Mouse (Mus musculus) forebrain, embryonic 10.5 days (tissue): ENCODE measurements at regions not wholly inside any gene's neighbourhood (a gene's known extent, or its start where the extent isn't known, plus 50 kb on each side); places are given as distances from the start of the nearest gene placed in this dataset.

Experiments
- DNase-seq: peaks from one replicate; pipeline ENCODE4 v3.0.0-alpha.2; 2017; ENCODE audit warnings: low spot score; ENCODE audit errors: extremely low spot score
- H3K27ac ChIP-seq: fragments of 300-500 bp; sonication (generic); 2 replicates; pipeline ENCODE4 v1.5.1; 2016; ENCODE audit warnings: mild to moderate bottlenecking
- H3K27me3 ChIP-seq: fragments of 300-500 bp; sonication (generic); 2 replicates; pipeline ENCODE4 v1.6.1; 2016; ENCODE audit warnings: mild to moderate bottlenecking; ENCODE audit not compliant: poor library complexity, severe bottlenecking
- H3K36me3 ChIP-seq: fragments of 300-500 bp; sonication (generic); replicated peaks from 2 replicates; pipeline ENCODE4 v1.6.1; 2016; ENCODE audit warnings: mild to moderate bottlenecking, moderate library complexity
- H3K4me1 ChIP-seq: fragments of 300-500 bp; sonication (generic); 2 replicates; pipeline ENCODE4 v1.6.1; 2016
- H3K4me3 ChIP-seq: fragments of 300-500 bp; sonication (generic); 2 replicates; pipeline ENCODE4 v1.5.1; 2016; ENCODE audit warnings: mild to moderate bottlenecking, moderate library complexity
- H3K9me3 ChIP-seq: fragments of 300-500 bp; sonication (generic); 2 replicates; pipeline ENCODE4 v1.6.1; 2016; ENCODE audit warnings: mild to moderate bottlenecking, moderate library complexity
- WGBS: fragments of 180-500 bp; shearing (Covaris S2); methylation state at CpG from one replicate; pipeline ENCODE4 v1.1.7; 2016; 5-methylcytosine and 5-hydroxymethylcytosine counted together

DNA sequence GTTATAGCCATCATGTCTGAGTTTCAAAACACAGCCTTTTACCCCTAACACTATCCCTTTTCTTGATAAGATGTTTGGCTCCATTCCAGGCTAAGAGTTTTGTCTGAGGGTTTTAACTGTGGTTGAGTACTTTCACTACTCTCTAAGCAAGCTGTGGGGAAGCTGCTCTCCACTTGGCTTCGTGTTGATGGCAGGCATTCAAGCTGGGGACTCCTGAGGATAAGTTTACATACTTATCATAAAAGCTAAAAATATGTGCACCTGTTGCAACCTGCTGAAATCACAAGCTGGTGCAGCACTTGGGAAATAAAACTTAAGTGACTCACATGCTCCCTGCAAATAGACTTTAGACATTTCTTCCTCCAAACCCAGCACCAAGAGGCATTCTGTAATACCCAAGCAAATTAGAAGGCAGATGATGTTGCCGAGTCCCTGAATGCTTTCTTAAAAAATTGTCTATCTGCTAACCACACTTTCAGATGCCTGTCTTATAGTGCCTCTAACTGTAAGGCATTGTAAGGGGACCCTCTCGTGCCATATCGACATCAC, 169.3 kb downstream of the Lnpk start:
- no peaks in the 10 kb centered on the region for H3K36me3 ChIP-seq
- no peaks in the 10 kb centered on the region for H3K27me3 ChIP-seq
- H3K4me3 ChIP-seq: no peak overlapping the region
- peaks cover 10% of the 10 kb centered on the region for H3K4me1 ChIP-seq
- DNase-seq: no peak
- no peak overlapping the region for H3K27ac ChIP-seq
- no peaks in the 10 kb centered on the region; the same call in 1 of the 2 replicates for H3K9me3 ChIP-seq
- WGBS: 90% methylated on average over 4 of the region's 4 CpGs

DNA sequence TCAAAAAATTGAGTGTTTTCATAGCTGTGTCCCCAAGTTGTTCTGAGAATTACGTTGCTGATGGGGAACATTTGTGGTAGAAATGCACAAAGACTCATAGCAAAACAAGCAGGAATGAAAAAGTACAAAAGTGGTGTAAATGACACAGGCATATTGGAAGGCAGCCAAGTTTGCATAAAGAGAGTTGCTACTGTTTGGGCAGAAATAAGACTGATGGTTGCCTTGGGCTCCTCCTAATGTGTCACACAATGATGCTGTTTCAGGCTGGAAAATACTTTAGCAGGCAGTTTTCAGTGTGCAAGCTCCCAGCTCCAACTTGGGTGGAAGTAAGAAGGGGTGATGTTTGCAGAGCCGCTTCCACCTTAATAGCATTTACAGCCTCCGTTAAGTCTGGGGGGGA, 174.7 kb downstream of the Lnpk start:
- no peak overlapping the region for H3K27ac ChIP-seq
- no peak overlapping the region for H3K4me3 ChIP-seq
- peaks cover 9% of the 10 kb centered on the region for H3K4me1 ChIP-seq
- H3K36me3 ChIP-seq: no peaks in the 10 kb centered on the region
- H3K9me3 ChIP-seq: no peaks in the 10 kb centered on the region
- H3K27me3 ChIP-seq: no peaks in the 10 kb centered on the region
- no peak for DNase-seq
- 84% methylated on average over 3 of the region's 3 CpGs for WGBS

DNA sequence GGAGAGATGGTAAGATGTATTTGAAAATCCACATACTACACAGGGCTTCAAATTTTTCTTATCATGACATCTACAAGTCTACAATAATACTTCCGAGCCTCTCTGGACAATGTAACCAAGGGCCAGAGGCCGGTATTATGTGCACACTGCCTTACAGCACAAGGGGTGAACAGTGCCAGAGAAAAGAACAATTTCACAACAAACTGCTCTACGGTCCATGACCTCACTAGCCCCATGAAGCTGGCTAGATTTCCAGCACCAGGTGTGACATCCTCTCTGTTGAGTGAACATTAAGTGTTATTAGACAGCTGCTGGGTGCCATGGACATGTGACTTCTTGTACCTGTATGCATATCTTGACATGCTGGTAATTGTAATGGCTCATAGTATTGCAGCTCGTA, 188.2 kb downstream of the Lnpk start:
- no peaks in the 10 kb centered on the region for H3K36me3 ChIP-seq
- no peaks in the 10 kb centered on the region for H3K9me3 ChIP-seq
- H3K27ac ChIP-seq: no peak overlapping the region
- no peak overlapping the region for H3K4me3 ChIP-seq
- no peak for DNase-seq
- WGBS: 90% methylated on average over 4 of the region's 4 CpGs
- H3K27me3 ChIP-seq: no peaks in the 10 kb centered on the region
- no peaks in the 10 kb centered on the region for H3K4me1 ChIP-seq

DNA sequence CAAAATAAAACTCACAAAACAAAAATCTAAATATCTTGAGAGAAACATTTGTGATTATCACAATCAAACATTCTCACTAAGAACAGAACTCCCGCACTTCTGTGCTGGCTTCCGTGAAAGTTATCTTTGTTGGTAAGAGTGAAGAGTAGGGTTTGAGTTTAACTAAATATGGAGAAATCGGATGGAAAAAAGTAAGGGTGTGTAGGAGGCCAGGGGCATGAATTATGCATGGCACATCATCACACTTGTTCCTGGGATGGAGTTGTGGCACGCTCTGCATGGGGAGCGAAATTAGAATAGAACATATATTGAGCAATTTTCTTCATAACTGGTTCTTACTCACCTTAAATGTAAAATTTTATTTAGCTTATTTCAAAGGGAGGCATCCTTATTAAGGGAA, 191.2 kb downstream of the Lnpk start:
- H3K4me3 ChIP-seq: no peak overlapping the region
- WGBS: 94% methylated on average over 5 of the region's 5 CpGs

DNA sequence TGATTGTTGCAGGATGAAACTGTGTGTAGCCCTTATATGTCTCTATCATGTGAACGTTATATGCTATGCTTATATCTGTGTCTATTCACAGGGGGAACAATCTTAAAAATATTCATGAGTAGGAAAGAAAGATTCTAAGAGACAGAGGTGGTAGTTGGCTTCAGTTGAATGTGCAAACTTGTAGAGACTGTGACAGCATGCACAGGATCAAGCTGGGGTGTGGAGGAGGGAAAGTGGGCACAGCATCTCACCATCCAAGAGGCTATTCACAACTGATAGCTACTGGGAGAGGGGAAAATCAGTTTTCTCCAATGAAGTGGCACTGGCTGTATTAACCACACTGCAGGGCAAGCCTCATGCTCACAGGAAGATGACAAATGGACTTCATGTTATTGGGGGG, 194.3 kb downstream of the Lnpk start:
- no peak overlapping the region for H3K27ac ChIP-seq
- H3K4me3 ChIP-seq: no peak overlapping the region
- H3K4me1 ChIP-seq: no peaks in the 10 kb centered on the region
- H3K27me3 ChIP-seq: no peaks in the 10 kb centered on the region
- H3K9me3 ChIP-seq: no peaks in the 10 kb centered on the region
- no peaks in the 10 kb centered on the region for H3K36me3 ChIP-seq
- 94% methylated on average over 1 of the region's 1 CpGs for WGBS
- DNase-seq: no peak

More for the DNA sequence above, 191.2 kb downstream of the Lnpk start:
- H3K36me3 ChIP-seq: no peaks in the 10 kb centered on the region
- H3K27me3 ChIP-seq: no peaks in the 10 kb centered on the region
- H3K9me3 ChIP-seq: no peaks in the 10 kb centered on the region
- H3K27ac ChIP-seq: no peak overlapping the region
- H3K4me1 ChIP-seq: no peaks in the 10 kb centered on the region
- DNase-seq: no peak

DNA sequence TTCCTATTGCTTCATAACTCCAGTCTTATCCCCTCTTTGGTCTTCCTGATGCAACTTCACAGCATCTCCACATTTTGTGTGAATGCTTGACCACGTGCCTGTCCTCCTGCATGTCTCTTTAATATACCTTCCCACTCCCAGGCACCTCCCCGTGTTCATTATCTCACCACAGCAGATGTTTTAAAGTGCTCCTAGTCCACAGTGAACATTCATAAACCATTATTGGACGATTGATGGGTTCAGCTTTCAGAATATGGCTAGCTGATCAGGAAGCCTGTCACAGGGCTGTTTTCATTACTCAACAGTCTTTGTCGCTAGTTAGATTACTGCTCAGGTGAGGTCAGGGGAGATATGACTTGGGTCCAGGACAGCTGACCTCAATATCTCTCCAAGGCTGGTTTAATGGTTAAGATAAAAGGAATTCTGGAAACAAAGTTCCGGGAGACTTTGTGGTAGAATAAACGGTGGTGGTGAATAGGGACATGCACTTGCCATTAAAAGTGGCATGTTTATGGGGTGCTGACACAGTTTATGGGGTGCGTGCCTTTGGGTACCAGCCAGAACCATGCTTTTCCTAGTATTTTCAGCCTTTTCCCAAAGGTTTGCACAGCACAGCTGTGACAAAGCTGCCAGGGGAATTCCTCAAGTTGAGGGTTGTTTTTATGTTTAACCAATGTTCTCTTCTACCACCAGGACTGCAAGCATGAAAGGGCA, 198.5 kb downstream of the Lnpk start:
- Histone ChIP-seq H3K4me3 (no peak overlapping the region), H3K27me3 (no peaks in the 10 kb centered on the region), H3K4me1 (no peaks in the 10 kb centered on the region), H3K36me3 (no peaks in the 10 kb centered on the region), H3K27ac (no peak overlapping the region), H3K9me3 (no peaks in the 10 kb centered on the region)
- no peak for DNase-seq
- WGBS: 89% methylated on average over 7 of the region's 7 CpGs

DNA sequence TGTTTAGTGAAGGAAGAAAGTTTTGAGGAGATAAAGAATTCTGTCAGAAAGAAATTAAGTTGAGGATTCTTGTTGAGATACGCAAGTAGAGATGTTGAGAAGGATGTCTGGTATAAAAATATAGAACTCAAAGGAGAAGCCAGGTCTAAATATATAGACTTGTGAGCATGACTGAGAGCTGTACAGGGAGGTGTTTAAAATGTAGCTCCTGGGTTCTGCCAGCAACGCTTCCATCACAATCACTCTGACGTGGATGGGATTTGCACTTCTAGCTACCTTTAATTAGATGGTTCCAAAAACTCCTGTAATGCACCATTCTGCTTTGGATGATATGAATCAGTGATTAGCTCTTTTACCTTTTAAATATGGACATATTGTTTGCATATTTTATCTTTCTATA, 200.5 kb downstream of the Lnpk start:
- Histone ChIP-seq H3K27me3 (no peaks in the 10 kb centered on the region), H3K4me1 (no peaks in the 10 kb centered on the region), H3K36me3 (no peaks in the 10 kb centered on the region), H3K9me3 (no peaks in the 10 kb centered on the region), H3K27ac (no peak overlapping the region), H3K4me3 (no peak overlapping the region)
- WGBS: 93% methylated on average over 3 of the region's 3 CpGs
- no peak for DNase-seq

DNA sequence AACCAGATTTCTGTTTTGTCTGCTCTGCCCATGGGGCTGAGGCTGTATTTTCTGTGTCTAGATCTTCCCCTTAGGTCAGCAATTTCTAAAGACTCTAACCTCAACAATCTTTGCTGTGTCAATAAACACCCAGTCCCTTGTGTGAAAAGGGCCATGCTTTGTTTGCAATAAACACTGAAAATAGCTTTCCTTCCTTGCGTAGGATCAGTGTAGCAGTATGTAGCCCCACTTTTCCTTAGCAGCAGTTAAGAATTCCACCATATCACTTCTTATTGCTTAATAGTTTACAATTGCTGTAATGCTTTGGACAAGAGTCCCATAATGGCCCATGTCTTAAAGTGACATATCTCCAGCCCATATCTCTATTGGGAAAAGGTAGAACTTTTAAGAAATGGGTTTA, 205.3 kb downstream of the Lnpk start:
- 97% methylated on average over 1 of the region's 1 CpGs for WGBS
- no peaks in the 10 kb centered on the region for H3K4me1 ChIP-seq

DNA sequence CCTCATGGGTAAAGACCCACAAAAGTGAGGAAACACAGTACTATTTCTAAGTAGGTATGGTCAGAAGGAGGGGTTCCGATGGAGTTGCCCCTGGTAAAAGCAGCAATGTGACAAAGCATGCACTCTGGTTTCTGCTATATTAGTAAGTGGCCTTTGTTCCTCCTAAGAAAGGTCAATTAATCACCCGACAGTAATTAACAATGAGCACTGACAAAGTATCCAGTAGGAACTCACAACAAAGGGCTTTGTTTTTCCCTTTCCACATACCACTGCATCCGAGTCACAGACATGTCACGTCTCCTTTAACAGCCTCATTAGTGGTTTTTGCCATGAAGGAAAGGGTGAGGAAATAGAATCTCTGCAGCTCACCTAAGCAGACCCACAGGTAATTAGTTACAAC, 206.2 kb downstream of the Lnpk start:
- Histone ChIP-seq H3K9me3 (no peaks in the 10 kb centered on the region), H3K4me3 (no peak overlapping the region), H3K4me1 (no peaks in the 10 kb centered on the region), H3K36me3 (no peaks in the 10 kb centered on the region), H3K27me3 (no peaks in the 10 kb centered on the region), H3K27ac (no peak overlapping the region)
- 68% methylated on average over 4 of the region's 4 CpGs for WGBS
- DNase-seq: no peak

More for the DNA sequence above, 205.3 kb downstream of the Lnpk start:
- no peaks in the 10 kb centered on the region for H3K36me3 ChIP-seq
- H3K4me3 ChIP-seq: no peak overlapping the region
- DNase-seq: no peak
- H3K9me3 ChIP-seq: no peaks in the 10 kb centered on the region
- no peaks in the 10 kb centered on the region for H3K27me3 ChIP-seq
- H3K27ac ChIP-seq: no peak overlapping the region

DNA sequence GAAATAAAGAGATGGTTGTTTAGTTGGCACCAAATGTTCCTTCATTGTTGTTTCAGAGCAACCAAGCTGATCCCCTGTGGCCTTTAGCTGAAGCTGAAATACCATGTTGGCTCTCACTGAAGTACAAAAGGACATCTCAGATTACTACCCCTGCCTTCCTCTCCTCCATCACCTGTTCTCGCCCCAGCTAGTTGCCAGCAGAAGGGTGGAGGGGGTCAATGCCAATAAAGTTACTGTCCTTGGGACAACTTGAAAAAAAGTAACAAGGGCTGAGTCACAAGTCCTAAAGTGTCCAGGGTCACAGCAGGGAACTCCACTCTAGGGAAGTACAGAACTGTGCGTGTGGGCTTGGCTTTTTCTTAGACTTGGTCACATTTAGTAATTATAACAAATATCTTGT, 216.0 kb downstream of the Lnpk start:
- no peak for DNase-seq
- Histone ChIP-seq H3K36me3 (no peaks in the 10 kb centered on the region), H3K9me3 (no peaks in the 10 kb centered on the region), H3K27ac (no peak overlapping the region), H3K4me3 (no peak overlapping the region), H3K4me1 (no peaks in the 10 kb centered on the region), H3K27me3 (no peaks in the 10 kb centered on the region)
- WGBS: 93% methylated on average over 2 of the region's 2 CpGs

DNA sequence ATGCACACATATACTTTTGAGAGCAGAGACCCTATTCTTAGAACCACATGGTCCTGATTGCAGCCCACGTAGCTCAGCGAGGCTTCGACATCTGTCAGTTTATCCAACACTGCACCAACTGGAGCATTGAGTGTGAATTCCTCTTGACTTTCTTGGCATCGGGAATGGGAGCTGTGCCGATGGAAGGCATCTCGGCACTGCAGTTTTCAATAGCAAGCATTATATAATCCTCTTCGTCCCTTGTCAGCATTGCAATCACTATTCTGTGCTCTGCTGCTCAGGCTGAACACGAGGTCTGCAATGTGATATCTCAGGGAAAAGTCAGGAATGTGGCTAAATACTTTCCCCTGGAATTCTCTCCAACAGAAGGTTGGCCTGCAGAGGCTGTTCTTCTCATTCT, 224.6 kb downstream of the Lnpk start:
- Histone ChIP-seq H3K4me1 (no peaks in the 10 kb centered on the region), H3K27me3 (no peaks in the 10 kb centered on the region), H3K9me3 (no peaks in the 10 kb centered on the region), H3K36me3 (no peaks in the 10 kb centered on the region), H3K4me3 (no peak overlapping the region), H3K27ac (no peak overlapping the region)
- DNase-seq: no peak
- WGBS: 85% methylated on average over 8 of the region's 8 CpGs

DNA sequence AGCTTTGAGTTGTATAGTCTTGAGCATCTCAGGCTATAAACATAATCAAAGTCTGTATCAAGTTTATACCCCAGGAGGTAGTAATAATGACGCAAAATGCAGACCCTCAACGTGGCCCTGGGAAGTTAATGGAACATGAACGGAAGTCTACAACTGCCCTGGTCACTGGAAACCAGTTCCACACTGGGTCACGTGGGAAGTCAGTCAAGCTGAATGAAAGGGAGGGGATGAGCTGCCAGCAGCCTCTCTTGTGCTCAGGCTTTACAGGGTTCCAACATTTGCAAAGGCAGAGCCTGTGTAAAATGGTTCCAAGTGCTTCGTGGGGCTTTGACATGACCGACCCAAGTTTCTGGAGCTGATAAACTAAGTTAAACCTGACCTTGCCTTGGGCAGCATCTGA, 229.4 kb downstream of the Lnpk start:
- Histone ChIP-seq H3K4me1 (no peaks in the 10 kb centered on the region), H3K27me3 (no peaks in the 10 kb centered on the region), H3K27ac (no peak overlapping the region), H3K9me3 (no peaks in the 10 kb centered on the region), H3K4me3 (no peak overlapping the region), H3K36me3 (no peaks in the 10 kb centered on the region)
- no peak for DNase-seq
- WGBS: 85% methylated on average over 6 of the region's 6 CpGs

DNA sequence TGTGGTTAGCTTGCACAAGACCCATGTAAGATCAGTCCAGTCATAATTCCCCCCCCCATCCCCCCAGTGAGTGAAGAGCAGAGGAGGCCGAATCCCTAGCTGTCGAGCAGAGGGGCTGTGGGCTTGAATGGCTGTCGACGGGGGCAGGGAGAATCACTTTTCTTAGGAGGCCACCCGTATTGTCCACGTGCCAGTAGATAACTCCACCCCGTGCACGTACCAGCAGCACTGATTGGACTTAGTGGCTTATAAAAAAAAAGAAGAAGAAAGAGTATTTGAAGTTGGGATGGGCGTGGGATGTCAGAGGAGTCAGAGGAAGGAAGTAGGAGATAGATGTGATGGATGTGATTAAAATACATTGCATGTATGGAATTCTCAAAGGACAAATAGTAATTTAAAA, 272.9 kb downstream of the Lnpk start:
- Histone ChIP-seq H3K36me3 (no peaks in the 10 kb centered on the region), H3K9me3 (no peaks in the 10 kb centered on the region), H3K4me1 (no peaks in the 10 kb centered on the region), H3K4me3 (no peak overlapping the region), H3K27me3 (peaks cover 10% of the 10 kb centered on the region), H3K27ac (no peak overlapping the region)
- WGBS: 87% methylated on average over 9 of the region's 9 CpGs
- DNase-seq: no peak
